Mouse (Mus musculus) forebrain, embryonic 16.5 days (tissue): ENCODE data around the gene Rftn1. TPM values are rescaled to one million over a fixed set of nuclear protein-coding genes. Genes with fewer than 3 reads are reported as not detected.

Experiments
- ATAC-seq: fragments of 200-750 bp; cut with Nextera tagmentation; 2 replicates; pipeline ENCODE4 v1.8.0; 2017; ENCODE audit warnings: mild to moderate bottlenecking, moderate library complexity
- H3K27ac ChIP-seq: fragments of 300-500 bp; sonication (generic); 2 replicates; pipeline ENCODE4 v1.5.1; 2014; ENCODE audit warnings: low read length, control low read depth
- H3K27me3 ChIP-seq: fragments of 300-500 bp; sonication (generic); replicated peaks from 2 replicates; pipeline ENCODE4 v1.6.1; 2014; ENCODE audit warnings: low read length; ENCODE audit not compliant: control insufficient read depth, insufficient read depth
- H3K36me3 ChIP-seq: fragments of 300-500 bp; sonication (generic); 2 replicates; pipeline ENCODE4 v1.6.1; 2014; ENCODE audit not compliant: control insufficient read depth, insufficient read depth
- H3K4me1 ChIP-seq: fragments of 300-500 bp; sonication (generic); replicated peaks from 2 replicates; pipeline ENCODE4 v1.6.1; 2014; ENCODE audit warnings: low read length; ENCODE audit not compliant: control insufficient read depth, insufficient read depth
- H3K4me2 ChIP-seq: fragments of 300-500 bp; sonication (generic); 2 replicates; pipeline ENCODE4 v1.6.1; 2014; ENCODE audit warnings: mild to moderate bottlenecking, low read length, control low read depth
- H3K4me3 ChIP-seq: fragments of 300-500 bp; sonication (generic); replicated peaks from 2 replicates; pipeline ENCODE4 v1.5.1; 2014; ENCODE audit warnings: mild to moderate bottlenecking, low read length, control low read depth
- H3K9ac ChIP-seq: fragments of 300-500 bp; sonication (generic); replicated peaks from 2 replicates; pipeline ENCODE4 v1.6.1; 2014; ENCODE audit warnings: low read depth, low read length, control low read depth
- H3K9me3 ChIP-seq: fragments of 300-500 bp; sonication (generic); 2 replicates; pipeline ENCODE4 v1.6.1; 2016; ENCODE audit warnings: low read length; ENCODE audit not compliant: control insufficient read depth
- WGBS: fragments of 180-500 bp; shearing (Covaris S2); extraction: QIAGEN DNeasy Blood & Tissue Kit; methylation state at CpG from one replicate; pipeline ENCODE4 v1.1.7; 2014; 5-methylcytosine and 5-hydroxymethylcytosine counted together
- polyA plus RNA-seq: library from polyadenylated mRNA; unstranded; fragments of >200 nt; fragmentation: Nextera tagmentation; extraction: Ambion mirVana; gene quantifications from 2 replicates; pipeline ENCODE4 v1.2.1, GENCODE M21; 2015

Gene Rftn1
- polyA plus RNA-seq, 1 experiment from 2014 or later, result 24.6 TPM

DNA sequence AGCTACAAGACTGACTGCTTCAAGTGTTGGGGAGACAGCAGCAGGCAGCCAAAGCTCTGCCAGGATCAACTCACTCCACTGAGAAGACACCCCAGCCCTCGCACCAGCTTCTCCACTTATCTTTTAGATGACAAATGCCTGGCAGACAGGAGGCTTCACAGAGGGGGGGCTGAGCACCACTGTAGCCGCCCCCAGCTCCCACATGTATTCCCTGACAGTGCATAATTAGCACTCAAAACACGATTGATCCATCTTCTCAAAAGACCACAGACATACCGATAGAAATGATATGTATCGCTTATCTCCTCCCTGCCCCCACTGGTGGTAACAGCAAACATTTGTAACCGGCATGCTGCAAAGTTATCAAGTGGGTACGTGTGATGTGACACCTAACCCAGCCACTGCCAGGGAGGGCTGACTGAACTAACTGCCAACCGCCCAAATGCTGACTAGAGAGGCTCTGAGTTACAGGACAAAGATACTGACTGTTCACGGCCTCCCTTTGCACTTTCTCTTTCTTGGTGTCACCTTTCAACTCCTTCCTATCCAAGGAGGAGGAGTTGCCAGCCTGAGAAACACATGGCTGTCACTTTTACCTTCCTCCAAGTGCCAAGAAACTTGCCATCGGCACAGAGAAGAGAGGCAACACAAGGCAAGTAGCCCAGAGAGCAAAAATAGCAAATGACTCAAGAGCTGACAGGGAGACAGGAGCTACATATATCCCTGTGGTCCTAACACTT lies 120.4 kb downstream of the Rftn1 start:
- no peak overlapping the region for H3K4me3 ChIP-seq
- ATAC-seq, result peak; percentile 70
- H3K4me1 ChIP-seq, result peaks cover 7% of the 10 kb centered on the region
- 45% methylated on average over 10 of the region's 10 CpGs for WGBS
- no peak overlapping the region for H3K9ac ChIP-seq
- H3K4me2 ChIP-seq, result no peak overlapping the region
- no peaks in the 10 kb centered on the region for H3K27me3 ChIP-seq
- no peaks in the 10 kb centered on the region for H3K36me3 ChIP-seq
- H3K9me3 ChIP-seq, result no peaks in the 10 kb centered on the region
- peak overlapping the region; percentile 17; the same call in 1 of the 2 replicates for H3K27ac ChIP-seq

DNA sequence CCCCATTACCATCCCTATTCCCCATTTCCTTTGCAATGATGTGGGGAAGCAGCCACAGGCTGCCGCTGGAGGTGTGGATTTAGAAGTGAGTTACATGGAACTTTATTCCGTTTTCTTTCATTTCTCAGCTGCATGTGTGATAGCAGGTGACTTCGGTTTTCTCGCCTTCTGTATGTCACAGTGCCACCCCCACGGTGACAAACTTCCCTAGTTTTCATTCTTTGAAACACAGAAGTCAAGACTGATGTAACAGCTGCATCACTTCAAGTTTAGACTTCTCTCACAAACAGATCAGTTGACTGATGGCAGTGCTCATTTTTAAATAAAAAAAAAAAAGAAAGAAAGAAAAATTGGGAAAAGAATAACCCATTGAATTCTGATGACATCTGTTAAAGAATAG lies 121.3 kb downstream of the Rftn1 start:
- Histone ChIP-seq H3K27me3 (no peaks in the 10 kb centered on the region), H3K9ac (no peak overlapping the region), H3K4me2 (no peak overlapping the region), H3K27ac (no peak overlapping the region), H3K4me3 (no peak overlapping the region), H3K4me1 (peaks cover 7% of the 10 kb centered on the region), H3K9me3 (no peaks in the 10 kb centered on the region), H3K36me3 (no peaks in the 10 kb centered on the region)
- WGBS, result 81% methylated on average over 5 of the region's 5 CpGs
- no peak for ATAC-seq

DNA sequence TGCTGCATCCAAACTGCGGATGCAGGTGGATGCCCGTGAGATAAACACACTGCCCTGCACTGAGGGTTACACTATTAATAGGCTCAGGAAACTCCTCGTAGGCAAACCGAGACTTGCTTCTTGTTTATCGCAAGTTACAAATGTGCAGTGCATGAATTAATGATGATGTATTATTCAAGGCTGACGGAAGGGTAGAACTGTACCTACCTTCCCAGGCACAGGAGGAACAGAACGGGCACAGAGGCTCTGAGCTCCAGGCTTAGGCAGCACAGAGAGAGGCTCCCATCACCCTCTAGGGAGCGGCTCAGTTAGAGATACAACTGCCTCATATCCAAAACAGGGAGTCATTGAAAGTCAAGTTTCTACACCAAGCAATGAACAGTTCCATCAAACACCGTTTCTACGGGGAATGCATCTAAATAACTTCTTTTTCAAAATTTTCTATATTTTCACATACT lies 121.8 kb downstream of the Rftn1 start:
- H3K4me3 ChIP-seq, result no peak overlapping the region
- H3K9me3 ChIP-seq, result no peaks in the 10 kb centered on the region
- no peak overlapping the region for H3K4me2 ChIP-seq
- no peak overlapping the region for H3K27ac ChIP-seq
- H3K4me1 ChIP-seq, result peaks cover 7% of the 10 kb centered on the region
- H3K27me3 ChIP-seq, result no peaks in the 10 kb centered on the region
- no peak for ATAC-seq
- WGBS, result 89% methylated on average over 10 of the region's 10 CpGs
- H3K9ac ChIP-seq, result no peak overlapping the region
- H3K36me3 ChIP-seq, result no peaks in the 10 kb centered on the region

DNA sequence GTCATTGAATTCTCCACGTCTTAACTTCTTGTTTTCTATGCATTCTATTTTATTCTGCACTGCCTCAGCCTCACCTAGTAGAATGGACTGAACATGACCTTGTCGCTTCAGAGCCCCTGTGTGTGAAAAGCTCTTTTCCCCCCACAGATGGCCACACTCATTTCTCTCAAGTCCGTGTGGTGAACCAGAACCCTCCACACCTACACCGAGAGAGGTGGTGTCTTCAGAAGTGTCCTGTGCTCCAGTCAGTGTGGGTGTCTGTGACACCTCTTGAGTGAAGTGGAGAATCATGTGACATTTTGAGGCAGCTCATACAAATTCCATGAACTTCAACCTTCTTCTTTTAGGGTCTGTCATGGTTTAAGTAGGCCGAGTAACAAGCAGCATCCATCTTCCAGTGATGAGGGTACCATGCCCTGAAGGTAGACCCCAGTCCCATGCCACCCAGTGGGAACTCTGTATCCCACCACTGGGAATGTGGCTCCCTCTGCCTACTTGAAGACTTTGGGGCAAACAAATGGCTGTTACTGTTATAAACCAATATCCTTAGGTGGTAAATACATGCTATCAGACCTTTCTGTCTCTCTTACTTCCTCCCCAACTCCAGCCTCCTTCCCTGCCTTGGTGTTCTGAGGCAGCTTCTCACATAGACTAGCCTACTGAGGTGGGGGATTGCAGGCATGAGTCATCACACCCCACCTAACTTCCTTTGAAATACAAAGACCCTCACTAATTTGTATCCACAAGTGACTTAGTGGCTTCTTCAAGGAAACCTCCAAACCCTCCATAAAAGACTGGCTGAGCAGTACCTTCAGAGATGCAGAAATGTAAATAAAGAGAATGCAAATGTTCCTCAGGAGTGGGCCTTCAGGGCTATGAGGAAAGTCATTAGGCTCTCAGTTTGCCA lies 122.4 kb downstream of the Rftn1 start:
- Histone ChIP-seq H3K4me1 (peaks cover 7% of the 10 kb centered on the region), H3K9ac (no peak overlapping the region), H3K27ac (no peak overlapping the region), H3K4me2 (no peak overlapping the region), H3K4me3 (no peak overlapping the region), H3K36me3 (no peaks in the 10 kb centered on the region), H3K9me3 (no peaks in the 10 kb centered on the region), H3K27me3 (no peaks in the 10 kb centered on the region)
- ATAC-seq, result no peak
- WGBS, result 88% methylated on average over 5 of the region's 5 CpGs

GRCm38 (mm10) chr17:50066822-50067713 lies 123.4 kb downstream of the Rftn1 start:
- H3K27ac ChIP-seq, result no peak overlapping the region
- no peak overlapping the region for H3K9ac ChIP-seq
- H3K9me3 ChIP-seq, result no peaks in the 10 kb centered on the region
- peak; percentile 34; the same call in 1 of the 2 replicates for ATAC-seq
- H3K36me3 ChIP-seq, result no peaks in the 10 kb centered on the region
- 69% methylated on average over 8 of the region's 8 CpGs for WGBS
- H3K4me2 ChIP-seq, result no peak overlapping the region
- H3K27me3 ChIP-seq, result no peaks in the 10 kb centered on the region
- peaks cover 7% of the 10 kb centered on the region for H3K4me1 ChIP-seq
- no peak overlapping the region for H3K4me3 ChIP-seq

DNA sequence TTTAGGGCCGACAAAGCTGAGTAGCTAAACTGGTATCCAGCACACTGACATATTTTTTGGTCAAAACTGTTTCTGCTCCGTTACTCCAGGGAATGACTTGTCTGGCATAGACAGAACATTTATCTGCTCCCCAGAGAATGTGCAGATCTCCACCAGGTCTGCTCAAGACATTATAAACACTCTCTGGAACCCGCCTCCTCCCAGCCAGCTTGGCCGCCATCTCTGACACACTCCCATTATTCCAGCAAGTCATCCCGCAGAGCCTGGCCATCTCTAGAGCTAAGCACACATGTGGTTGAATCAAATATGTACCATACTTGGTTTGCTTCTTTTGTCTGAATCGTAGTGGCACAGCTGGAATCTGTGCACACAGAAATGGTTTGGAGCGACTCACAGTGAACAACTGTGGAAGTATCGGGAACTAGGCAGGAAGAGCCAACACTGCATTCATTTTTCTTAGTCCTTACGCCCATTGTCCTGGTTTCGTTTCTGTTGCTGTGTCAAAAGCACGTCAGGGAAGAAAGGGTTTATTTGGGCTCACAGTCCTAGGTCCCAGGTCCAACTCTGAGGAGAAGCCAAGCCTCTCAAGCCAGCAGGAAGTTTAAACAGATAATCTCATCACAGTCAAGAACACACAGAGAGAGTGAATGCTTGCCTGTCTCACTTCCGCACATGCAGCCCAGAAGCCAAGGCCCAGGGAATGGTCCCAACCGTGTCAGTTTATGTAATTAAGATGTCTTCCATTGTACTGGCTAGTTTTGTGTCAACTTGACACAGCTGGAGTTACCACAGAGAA lies 126.4 kb downstream of the Rftn1 start:
- H3K4me1 ChIP-seq, result no peaks in the 10 kb centered on the region
- H3K9ac ChIP-seq, result no peak overlapping the region
- H3K36me3 ChIP-seq, result no peaks in the 10 kb centered on the region
- no peaks in the 10 kb centered on the region for H3K27me3 ChIP-seq
- WGBS, result 82% methylated on average over 13 of the region's 13 CpGs
- no peaks in the 10 kb centered on the region for H3K9me3 ChIP-seq
- no peak for ATAC-seq
- no peak overlapping the region for H3K4me3 ChIP-seq
- no peak overlapping the region for H3K4me2 ChIP-seq
- H3K27ac ChIP-seq, result no peak overlapping the region

GRCm38 (mm10) chr17:50062649-50063048 lies 127.8 kb downstream of the Rftn1 start:
- H3K4me3 ChIP-seq, result no peak overlapping the region
- H3K36me3 ChIP-seq, result no peaks in the 10 kb centered on the region
- no peak overlapping the region for H3K9ac ChIP-seq
- no peak overlapping the region for H3K27ac ChIP-seq
- H3K4me1 ChIP-seq, result no peaks in the 10 kb centered on the region
- no peaks in the 10 kb centered on the region for H3K9me3 ChIP-seq
- no peaks in the 10 kb centered on the region for H3K27me3 ChIP-seq
- no peak for ATAC-seq
- H3K4me2 ChIP-seq, result no peak overlapping the region
- 91% methylated on average over 4 of the region's 4 CpGs for WGBS

GRCm38 (mm10) chr17:50061446-50061845 lies 129.0 kb downstream of the Rftn1 start:
- ATAC-seq, result no peak

More at GRCm38 (mm10) chr17:50061446-50061845, 129.0 kb downstream of the Rftn1 start:
- Histone ChIP-seq H3K36me3 (no peaks in the 10 kb centered on the region), H3K4me3 (no peak overlapping the region), H3K27ac (no peak overlapping the region), H3K4me1 (no peaks in the 10 kb centered on the region), H3K9me3 (no peaks in the 10 kb centered on the region), H3K9ac (no peak overlapping the region), H3K4me2 (no peak overlapping the region), H3K27me3 (no peaks in the 10 kb centered on the region)
- WGBS, result 96% methylated on average over 4 of the region's 4 CpGs
